Mouse (Mus musculus): Measurements from ENCODE around the gene Pde10a. TPM values are rescaled to one million over a fixed set of nuclear protein-coding genes. Genes with fewer than 3 reads are reported as not detected.
A peak's percentile ranks its signal among the peaks of the same experiment; 100 is the strongest.

Pde10a gene
- total and polyA plus RNA-seq, 3 experiments: 0.04 to 0.41 (median 0.21) TPM

- peak; percentile 5 for DNase-seq (ENCODE audit: extremely low read depth)
- H3K27me3 ChIP-seq (replicated peaks): no peaks in the 10 kb centered on the region
- dilution Hi-C loops (cut with MboI; ENCODE audit: extremely low pct_ligation_motif_present, extremely low pct_unique_long_range_greater_than_20kb, low sequenced_read_pairs): no loop called here
- H3K9me3 ChIP-seq (replicated peaks; ENCODE audit: low read length): no peaks in the 10 kb centered on the region
- H3K9ac ChIP-seq (ENCODE audit: insufficient read depth, low read depth): no peak overlapping the region
- in situ Hi-C loops (cut with MboI; ENCODE audit: low pct_ligation_motif_present, low pct_unique_long_range_greater_than_20kb, low sequenced_read_pairs): no loop called here
- no peak overlapping the region for H3K27ac ChIP-seq (ENCODE audit: insufficient read depth, low read depth)
- H3K36me3 ChIP-seq (replicated peaks in 1 of 2; ENCODE audit: control insufficient read depth in 1 of 2, insufficient read depth in 1 of 2, low read length in 1 of 2): no peaks in the 10 kb centered on the region
- peaks cover 3 to 5% of the 10 kb centered on the region in 2 experiments; a peak in 3 of 4 replicates for H3K4me1 ChIP-seq (ENCODE audit: control insufficient read depth in 1 of 2, insufficient read depth in 2 of 2)
- H3K4me2 ChIP-seq (ENCODE audit: insufficient read depth, low read depth, poor library complexity, severe bottlenecking): no peak overlapping the region
- no peak overlapping the region for H3K4me3 ChIP-seq (replicated peaks in 1 of 3; ENCODE audit: low read depth in 2 of 3, low read length in 2 of 3, poor library complexity in 1 of 3)
- H3K79me2 ChIP-seq (replicated peaks; ENCODE audit: control insufficient read depth, extremely low read depth, insufficient read depth, poor library complexity, severe bottlenecking): no peaks in the 10 kb centered on the region
- TF ChIP-seq TCF12 (IDR thresholded peaks at IDR 0.05; ENCODE audit: low read depth, low read length) (no peak), SMC3 (IDR thresholded peaks at IDR 0.05; ENCODE audit: low read depth, low read length) (no peak), ZKSCAN1 (IDR thresholded peaks at IDR 0.05; ENCODE audit: borderline replicate concordance, low read depth, low read length) (no peak), MAX (IDR thresholded peaks at IDR 0.05; ENCODE audit: low read length) (no peak), HCFC1 (IDR thresholded peaks at IDR 0.05; ENCODE audit: low read depth, low read length) (no peak), CHD1 (IDR thresholded peaks at IDR 0.05; ENCODE audit: low read depth, low read length) (no peak), USF1 (IDR thresholded peaks at IDR 0.05; ENCODE audit: low read depth, low read length) (no peak), ZC3H11A (IDR thresholded peaks at IDR 0.05; ENCODE audit: low read depth, low read length) (no peak), MEF2A (IDR thresholded peaks at IDR 0.05; ENCODE audit: borderline replicate concordance, low read depth, low read length) (no peak), JUND (conservative IDR thresholded peaks at IDR 0.05; ENCODE audit: low read depth, low read length) (no peak)
These were observed 256.4 kb downstream of the Pde10a start for GRCm38 (mm10) chr17:8781576-8781975.

- Histone ChIP-seq H3K4me2 (ENCODE audit: insufficient read depth, low read depth, poor library complexity, severe bottlenecking) (no peak overlapping the region), H3K79me2 (replicated peaks; ENCODE audit: control insufficient read depth, extremely low read depth, insufficient read depth, poor library complexity, severe bottlenecking) (no peaks in the 10 kb centered on the region), H3K9ac (ENCODE audit: insufficient read depth, low read depth) (no peak overlapping the region), H3K27me3 (replicated peaks) (no peaks in the 10 kb centered on the region), H3K4me1 (ENCODE audit: control insufficient read depth in 1 of 2, insufficient read depth in 2 of 2) (peaks cover 3 to 15% of the 10 kb centered on the region in 2 experiments; a peak in 3 of 4 replicates), H3K36me3 (replicated peaks in 1 of 2; ENCODE audit: control insufficient read depth in 1 of 2, insufficient read depth in 1 of 2, low read length in 1 of 2) (no peaks in the 10 kb centered on the region), H3K27ac (ENCODE audit: insufficient read depth, low read depth) (no peak overlapping the region), H3K4me3 (replicated peaks in 1 of 3; ENCODE audit: low read depth in 2 of 3, low read length in 2 of 3, poor library complexity in 1 of 3) (no peak overlapping the region), H3K9me3 (replicated peaks; ENCODE audit: low read length) (no peaks in the 10 kb centered on the region)
- TF ChIP-seq KAT2A (IDR thresholded peaks at IDR 0.05; ENCODE audit: insufficient replicate concordance, low read length) (no peak), BHLHE40 (IDR thresholded peaks at IDR 0.05; ENCODE audit: low read depth, low read length) (no peak), POLR2A (IDR thresholded peaks at IDR 0.05; ENCODE audit: low read depth, low read length) (no peak), ZKSCAN1 (IDR thresholded peaks at IDR 0.05; ENCODE audit: borderline replicate concordance, low read depth, low read length) (no peak), EP300 (IDR thresholded peaks at IDR 0.05; ENCODE audit: low read length) (no peak), TCF12 (IDR thresholded peaks at IDR 0.05; ENCODE audit: low read depth, low read length) (no peak), MAFK (IDR thresholded peaks at IDR 0.05; ENCODE audit: insufficient replicate concordance, low read length) (no peak), MAZ (IDR thresholded peaks at IDR 0.05; ENCODE audit: low read depth, low read length) (no peak), E2F4 (IDR thresholded peaks at IDR 0.05; ENCODE audit: insufficient replicate concordance, low read depth, low read length) (no peak), USF1 (IDR thresholded peaks at IDR 0.05; ENCODE audit: low read depth, low read length) (no peak), JUND (conservative IDR thresholded peaks at IDR 0.05; ENCODE audit: low read depth, low read length) (no peak)
- dilution Hi-C loops (cut with MboI; ENCODE audit: extremely low pct_ligation_motif_present, extremely low pct_unique_long_range_greater_than_20kb, low sequenced_read_pairs): no loop called here
- no peak for DNase-seq (ENCODE audit: extremely low read depth)
- in situ Hi-C loops (cut with MboI; ENCODE audit: low pct_ligation_motif_present, low pct_unique_long_range_greater_than_20kb, low sequenced_read_pairs): no loop called here
These were observed 260.7 kb downstream of the Pde10a start for GRCm38 (mm10) chr17:8785908-8786307.

All from CH12.LX (cell line).